Mouse (Mus musculus): ENCODE data around the gene Shisa6.

Shisa6 gene

DNA sequence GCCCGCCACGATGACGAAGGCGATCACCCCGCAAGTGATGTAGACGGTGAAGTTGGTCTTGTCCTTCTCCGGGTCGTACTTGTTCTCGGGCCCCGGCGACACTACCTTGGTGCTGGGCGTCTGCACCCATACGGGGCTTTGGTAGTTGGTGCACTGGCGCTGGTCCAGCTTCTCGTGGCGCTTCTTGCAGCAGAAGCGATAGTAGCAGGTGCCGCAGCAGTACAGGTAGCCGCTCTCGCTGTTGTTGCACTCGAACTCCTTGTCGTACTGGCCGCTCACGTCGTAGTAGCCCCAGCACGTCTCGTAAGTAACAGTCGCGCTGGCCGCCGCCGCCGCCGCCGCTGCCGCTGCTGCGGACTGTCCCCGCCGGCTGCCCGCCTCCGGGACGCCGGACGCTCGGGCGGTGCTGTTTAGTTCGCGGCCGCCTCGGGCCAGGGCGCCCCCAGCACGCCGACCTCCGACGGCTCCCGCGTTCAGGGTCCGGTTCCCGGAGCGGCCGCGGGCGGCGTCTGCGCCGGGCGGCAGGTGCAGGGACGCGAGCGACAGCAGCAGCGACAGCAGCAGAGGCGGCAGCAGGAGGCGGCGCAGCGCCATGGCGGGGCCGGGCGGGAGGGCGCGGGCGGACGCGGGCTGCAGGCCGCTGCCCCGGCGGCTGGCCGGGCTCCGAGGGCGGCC, at the start of gene Shisa6:
TSS of gene Shisa6 (minus strand) at position 594 of the 675 bp plus-strand sequence.
- peak; percentile 58 for DNase-seq (ENCODE audit: low read depth, low spot score)

DNA sequence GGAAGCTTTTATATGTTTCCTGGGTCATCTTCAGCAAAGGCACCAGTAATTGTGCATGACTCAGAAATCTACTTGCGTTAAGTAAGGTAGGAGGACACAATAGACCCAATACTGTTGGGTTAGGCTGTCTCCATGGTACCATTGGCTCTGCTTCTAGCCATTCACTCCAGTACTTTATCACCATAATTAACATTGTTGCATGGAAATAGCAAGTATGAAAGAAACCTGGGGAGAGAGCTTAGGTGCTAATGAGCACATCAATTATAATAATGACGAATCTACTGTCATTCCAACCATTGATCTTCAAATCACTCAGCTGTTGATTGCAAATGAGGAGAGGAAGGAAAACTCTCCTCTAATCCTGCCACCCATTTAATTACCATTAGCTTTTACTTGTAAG, 48.1 kb upstream of the Shisa6 start:
- DNase-seq (ENCODE audit: low read depth, low spot score): no peak

DNA sequence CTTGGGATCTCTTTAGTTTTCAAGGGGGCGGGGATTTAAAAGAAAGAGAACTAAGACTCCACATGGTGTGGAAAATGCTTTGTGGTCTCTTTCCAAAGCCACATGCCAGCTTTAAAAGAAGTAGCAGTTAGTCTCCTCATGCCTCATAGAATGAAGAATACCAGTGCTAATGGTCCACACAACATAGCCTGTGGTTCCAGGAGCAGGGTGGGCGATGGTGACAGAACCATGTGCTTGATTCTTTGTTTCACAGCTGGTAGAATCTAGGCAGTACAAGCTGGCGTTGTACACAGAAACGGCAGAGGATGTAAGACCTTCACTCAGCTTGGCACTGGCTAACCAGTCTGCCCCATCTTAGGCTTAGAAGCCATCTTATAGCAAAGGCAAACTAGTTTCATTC, 43.3 kb upstream of the Shisa6 start:
- no peak for DNase-seq (ENCODE audit: low read depth, low spot score)

DNA sequence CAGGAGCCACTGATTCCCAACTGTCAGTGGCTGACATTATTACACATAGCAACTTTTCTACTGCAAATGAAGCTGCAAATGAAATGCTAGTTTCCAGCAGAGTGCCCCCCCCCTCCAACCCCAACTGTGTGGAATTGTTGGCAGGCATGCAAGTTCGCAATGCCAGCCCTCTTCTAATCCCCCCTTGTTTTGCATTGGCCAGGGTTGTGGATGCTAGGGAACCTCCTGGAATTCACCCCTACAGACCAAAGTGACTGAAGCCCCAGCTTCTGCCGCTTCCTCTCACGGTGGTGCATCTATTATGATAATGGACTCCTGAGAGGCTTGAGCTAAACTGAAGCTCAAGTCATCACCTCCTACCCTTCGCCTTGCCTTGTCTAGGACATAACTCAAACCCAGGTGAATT, 42.6 kb upstream of the Shisa6 start:
- peak; percentile 19 for DNase-seq (ENCODE audit: low read depth, low spot score)

DNA sequence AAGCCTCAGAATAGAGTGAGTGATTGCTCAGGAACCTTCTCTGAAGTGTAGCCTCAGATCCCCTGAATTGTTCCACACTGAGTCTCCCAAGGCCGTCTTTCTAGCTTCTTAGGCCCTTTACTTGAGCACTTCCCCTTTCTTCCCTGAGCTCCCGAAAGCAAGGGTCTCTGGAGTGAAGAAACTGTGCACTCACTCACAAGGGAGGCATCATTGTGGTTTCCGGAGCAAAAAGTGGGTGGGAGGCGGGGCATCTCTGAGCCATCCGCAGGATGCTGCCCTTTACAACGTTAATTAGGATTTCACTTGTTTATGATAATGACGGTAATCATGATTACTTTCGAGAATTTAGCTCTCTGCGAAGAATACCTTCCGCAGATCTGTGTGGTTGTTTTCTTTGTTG, 41.6 kb upstream of the Shisa6 start:
- DNase-seq (ENCODE audit: low read depth, low spot score): no peak

DNA sequence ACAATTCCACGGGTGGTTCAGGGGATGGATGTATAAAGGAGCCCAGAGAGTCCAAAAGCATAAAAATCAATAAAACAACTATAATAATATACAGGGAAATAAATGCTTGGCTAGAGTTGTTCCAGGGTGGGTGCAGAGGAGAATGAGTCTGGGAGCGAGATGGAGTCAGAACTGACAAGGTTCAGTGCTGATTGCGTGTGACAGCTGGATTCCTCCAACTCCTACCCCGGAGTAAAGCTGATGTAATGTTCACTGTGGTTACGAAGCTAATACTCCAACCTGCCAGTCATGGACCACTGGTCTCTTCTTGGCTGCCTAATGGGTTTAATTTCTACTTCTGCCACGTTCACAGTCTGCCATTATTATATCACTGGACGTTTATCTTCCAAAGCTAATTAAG, 36.5 kb upstream of the Shisa6 start:
- DNase-seq (ENCODE audit: low read depth, low spot score): no peak

DNA sequence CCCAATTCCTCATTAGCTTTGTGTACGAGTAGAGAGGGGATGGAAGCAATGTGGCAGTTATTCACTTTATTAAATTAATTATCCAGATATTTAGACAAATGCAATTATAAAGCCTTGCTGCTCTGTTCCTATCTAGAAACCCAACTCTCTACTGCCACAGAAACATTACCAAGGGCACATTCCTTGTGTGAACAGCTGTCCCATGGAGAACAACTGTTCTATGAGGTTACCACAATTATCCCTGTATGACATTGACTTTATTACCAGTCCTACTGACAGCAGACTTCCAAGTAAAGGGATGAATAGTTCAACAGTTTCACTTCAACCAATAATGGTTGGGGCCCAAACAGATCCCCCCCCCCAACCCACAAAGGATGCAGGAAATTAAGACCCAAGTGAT, 12.1 kb upstream of the Shisa6 start:
- no peak for DNase-seq (ENCODE audit: low read depth, low spot score)

DNA sequence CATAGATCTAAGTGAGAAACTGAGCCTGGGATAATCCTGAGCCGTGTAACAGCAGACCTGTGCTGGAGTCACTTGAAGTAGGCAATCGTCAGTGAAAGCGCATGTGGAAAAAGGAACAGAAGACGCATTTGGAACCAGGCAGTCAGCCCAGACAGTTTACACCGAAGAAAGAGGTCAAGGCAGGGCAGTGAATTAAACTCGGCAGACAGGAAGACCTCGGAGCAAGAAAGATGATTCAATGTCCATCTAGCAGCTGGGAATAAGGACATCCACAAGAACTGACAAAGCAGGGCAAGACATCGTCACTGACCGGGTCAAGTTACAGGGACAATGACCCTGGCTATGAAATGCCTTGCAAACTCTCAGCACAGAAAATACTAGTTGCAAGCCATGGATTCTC, 10.1 kb upstream of the Shisa6 start:
- no peak for DNase-seq (ENCODE audit: low read depth, low spot score)

DNA sequence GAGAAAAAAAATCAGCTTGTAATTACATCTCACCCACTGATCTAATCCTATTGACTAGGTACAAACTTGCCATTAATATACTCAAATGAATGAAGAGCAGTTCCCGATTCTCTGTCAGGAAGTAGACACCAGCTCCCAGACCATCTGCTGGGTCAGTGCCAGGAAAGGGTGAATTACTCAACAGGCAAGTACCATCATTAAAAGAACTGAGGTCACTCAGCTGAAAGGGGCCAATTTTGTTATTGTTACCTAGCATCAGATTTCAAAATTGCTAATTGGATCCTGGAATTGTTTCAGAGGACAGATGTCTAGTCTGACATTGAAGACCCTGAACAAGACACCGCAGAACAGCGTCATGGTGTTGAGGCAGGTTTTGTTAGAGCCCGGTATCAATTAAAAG, 9.4 kb upstream of the Shisa6 start:
- no peak for DNase-seq (ENCODE audit: low read depth, low spot score)

DNA sequence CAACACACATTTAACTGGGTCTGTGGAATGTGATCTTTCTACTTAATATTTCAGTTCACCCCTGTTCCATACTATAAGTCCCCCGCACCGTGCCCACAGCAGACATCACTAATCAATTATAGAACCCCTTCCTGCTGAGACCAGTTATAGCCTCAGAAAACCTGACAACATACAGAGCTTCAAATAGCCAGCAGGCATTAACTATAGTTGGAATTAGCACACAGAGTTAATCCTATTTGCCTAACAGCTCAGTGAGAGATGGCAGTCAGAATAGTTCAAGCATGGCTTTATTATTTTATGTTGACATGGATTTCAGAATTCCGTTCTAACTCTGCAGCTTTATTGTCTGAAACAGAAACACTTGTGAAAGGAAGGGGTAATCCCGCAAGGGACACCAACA, 8.5 kb upstream of the Shisa6 start:
- no peak for DNase-seq (ENCODE audit: low read depth, low spot score)

DNA sequence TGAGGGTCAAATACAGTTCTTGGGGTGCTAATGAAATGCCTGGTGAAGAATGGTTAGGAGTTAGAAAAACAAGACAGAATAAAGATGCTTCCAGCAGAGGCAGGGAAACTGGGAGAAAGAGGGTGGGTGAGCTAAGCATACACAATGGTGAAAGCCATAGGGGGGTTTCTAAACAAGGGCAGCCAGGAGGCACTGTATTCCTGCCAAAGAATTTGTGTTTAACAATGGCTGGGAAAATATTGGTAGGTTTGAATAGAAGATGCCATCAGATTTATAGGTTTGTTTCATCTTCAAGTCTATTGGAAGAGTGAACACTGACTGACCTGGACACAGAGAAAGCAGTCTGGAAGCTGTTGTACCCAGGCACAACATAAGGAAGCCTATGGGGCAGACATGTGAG, 2.4 kb upstream of the Shisa6 start:
- DNase-seq (ENCODE audit: low read depth, low spot score): no peak

DNA sequence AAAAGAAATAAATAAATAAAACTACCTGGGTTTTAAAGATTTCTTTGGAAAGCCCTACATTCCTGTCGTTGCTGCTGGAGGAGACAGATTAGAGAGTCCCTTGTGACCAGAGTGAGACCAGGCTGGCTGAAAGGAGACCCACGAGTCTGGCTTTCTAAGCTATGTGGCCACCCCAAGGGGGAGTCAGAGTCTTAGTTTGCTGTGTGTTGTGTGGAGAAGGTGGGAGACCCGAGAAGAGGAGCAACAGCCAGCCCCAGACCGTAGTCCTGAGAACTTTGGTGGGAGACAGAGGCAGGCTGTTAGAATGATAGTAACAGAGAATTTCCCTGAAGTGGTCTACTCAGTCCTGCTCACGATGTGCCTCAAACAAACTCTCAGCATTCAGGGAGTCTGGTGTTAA, 1.6 kb upstream of the Shisa6 start:
- peak; percentile 35 for DNase-seq (ENCODE audit: low read depth, low spot score)

DNA sequence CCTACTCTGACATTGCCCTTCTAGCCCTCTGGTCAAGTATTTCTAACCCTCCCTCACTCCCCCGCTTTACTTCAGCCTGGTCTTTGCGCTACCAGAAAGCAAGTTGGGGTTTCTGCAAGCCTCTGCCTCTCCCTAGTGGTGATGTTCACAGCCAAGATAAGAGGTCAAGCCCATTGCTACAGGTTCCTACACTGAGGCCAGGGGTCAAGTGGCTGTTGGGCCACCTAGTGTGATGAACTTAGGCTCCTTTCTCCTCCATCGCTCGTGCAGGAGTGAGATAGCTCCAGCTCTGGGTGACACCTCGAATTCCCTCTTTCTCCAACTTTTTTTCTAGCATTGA, 1.2 kb upstream of the Shisa6 start:
- DNase-seq (ENCODE audit: low read depth, low spot score): peak; percentile 62

DNA sequence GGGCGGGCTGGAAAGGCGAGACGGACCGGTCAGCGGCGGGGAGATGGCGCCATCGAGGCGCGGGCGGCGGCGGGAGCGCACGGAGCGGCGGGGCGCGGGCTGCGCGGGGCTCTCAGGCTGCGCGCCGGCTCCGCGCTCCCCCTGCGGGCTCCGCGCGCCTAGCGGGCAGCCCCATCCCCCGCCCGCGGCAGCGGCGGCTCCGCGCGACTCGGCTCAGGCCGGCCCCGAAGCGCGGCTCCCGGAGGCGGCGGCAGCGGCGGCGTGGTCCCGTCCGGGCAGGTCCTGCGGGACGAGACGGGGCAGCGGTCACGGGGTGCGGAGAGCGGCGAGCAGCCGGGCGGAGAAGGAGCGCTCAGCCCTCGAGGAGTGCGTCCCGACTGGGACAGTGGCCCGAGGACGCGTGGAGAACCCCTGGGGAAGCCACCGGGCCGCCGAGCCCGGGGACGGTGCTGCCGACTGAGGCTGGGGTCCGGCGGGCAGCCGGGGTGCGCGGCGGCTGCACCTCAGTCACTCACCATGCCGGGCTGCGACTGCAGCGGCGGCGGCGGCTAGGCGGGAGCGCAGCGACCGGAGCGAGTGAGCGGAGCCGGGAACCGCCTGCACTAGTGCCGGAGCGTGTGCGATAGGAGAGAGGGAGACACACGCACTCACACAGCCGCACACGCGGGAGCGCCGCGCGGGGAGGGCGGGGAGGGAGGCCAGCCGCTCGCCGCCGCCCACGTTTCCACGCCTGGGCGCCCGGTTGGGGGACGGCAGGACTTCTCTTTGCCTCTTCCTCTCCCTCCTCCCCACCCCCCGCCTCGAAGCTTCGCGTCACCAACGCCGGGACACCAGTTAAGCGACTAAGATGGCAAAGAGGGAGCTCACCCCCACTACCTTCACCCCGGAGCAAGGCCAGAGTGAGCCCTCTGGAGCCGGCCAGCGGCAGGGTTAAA, 549 bp upstream of the Shisa6 start:
- DNase-seq (ENCODE audit: low read depth, low spot score): peak; percentile 67

DNA sequence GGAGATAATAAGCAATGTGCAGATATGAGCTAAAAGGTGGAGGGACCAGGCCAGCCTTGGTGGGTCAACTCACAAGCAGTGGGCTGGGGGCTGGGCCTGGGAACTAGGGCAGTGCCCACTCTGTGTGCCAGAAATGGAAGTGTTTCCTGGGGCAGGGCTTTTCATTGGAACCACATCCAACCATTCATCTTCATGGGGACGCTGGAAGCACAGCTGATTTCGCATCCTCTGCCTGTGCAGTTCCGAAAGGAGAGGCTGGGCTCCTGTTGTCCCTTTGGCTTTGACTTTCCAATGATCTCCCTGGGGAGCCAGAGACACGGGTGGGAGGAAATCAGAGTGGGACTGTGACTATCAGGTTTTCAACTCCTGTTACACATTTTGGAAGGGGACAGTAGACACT, 1.5 kb downstream of the Shisa6 start:
- DNase-seq (ENCODE audit: low read depth, low spot score): no peak

DNA sequence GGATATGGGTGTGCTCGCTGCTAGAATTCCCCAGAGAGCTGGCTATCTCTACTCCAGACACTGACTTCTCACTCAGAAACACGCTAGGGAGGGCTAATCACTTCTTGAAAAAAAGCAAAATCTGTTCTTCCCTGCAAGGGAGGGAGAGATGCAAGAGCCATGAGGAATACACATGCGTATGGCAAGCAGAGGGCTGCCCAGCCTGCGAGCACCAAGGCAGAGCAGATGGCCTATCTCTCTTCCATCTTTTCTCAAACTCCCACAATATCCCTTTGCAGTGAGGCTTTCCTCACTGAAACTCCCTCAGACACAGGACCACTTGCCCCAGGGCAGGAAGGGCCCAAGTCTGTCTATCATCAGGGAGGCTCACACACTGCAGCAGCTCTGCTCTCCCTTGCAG, 3.4 kb downstream of the Shisa6 start:
- no peak for DNase-seq (ENCODE audit: low read depth, low spot score)

DNA sequence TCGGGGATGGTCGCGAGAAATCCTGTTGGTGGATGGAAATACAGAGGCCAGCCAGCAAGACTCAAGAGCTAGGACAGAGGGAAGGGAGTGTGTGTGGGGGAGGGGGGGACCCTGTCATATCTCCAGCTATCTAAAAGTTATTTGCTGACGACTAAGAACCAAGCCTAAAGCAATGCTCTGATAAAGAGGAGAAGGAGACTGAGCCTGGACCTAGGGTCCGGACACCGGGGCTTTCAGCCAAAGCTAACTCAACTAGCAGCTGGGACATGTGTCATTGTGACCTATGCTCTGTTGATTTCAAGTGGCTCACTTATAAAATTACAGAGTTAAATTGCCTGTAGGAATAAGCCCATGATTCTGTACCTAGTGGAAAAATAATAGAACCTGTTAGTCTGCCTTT, 6.4 kb downstream of the Shisa6 start:
- no peak for DNase-seq (ENCODE audit: low read depth, low spot score)

DNA sequence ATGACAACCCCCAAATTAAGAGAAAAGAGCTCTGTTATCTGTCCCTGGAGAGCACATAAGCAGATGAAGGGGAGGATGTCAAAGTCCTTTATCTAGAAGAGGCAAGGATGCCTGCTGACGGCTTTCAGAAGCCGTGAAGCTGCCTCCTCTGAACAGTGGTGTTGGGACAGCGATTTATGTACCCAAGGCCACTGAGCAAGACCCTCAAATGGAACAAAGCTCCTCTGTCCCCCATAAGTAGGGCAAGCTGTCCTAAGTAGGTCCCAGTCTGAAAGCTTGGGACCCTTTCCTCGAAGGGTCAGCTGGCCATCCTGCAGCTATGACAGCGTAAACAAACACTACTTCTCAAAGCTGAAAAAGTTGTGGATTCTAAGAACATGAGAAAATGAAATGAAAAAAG, 11.4 kb downstream of the Shisa6 start:
- DNase-seq (ENCODE audit: low read depth, low spot score): no peak

DNA sequence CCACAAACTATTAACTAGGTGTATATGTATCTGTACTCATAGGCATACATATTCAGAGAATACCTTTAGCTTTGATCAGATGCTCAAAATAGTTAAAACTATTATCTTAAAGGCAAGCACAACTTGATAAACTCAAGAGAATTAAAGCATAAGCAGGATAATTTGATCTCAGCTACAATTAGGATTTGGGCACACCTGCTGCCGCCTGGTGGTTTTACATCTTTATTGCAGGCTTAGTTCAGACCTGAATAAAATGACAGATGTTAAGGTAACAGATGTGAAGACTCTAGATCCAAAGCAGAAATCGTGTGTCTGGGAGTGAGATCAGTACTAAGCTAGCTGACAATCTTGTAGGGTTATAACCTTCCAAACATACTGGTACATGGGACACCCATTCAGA, 24.8 kb downstream of the Shisa6 start:
- DNase-seq (ENCODE audit: low read depth, low spot score): peak; percentile 49

DNA sequence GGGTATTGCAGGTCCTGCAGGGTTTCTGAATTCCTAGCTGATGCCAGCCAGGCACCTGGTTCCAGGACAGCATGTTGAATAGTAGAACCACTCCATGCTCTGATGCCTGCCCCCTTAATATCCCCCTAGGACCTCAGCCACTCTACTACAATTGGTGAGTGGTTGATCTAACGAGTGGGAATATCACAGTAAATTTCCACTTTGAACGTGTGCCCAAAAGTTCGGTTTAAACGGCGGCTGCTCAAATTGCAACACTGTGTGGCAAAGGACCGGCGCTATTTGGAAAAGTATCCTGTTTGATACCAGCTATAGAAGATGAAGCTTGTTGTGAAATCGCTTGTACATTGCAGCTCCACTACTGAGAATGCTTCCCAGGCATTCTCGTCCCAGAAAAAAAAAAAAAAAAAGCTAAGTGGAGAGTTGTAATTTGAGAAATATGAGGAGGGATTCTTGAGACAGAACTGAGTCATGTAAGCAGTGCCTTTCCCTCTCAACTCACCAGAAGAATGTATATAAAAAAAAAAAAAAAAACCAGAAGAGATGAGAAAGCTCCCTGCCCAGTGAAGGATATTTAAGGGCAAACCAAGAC, 26.8 kb downstream of the Shisa6 start:
- DNase-seq (ENCODE audit: low read depth, low spot score): no peak

DNA sequence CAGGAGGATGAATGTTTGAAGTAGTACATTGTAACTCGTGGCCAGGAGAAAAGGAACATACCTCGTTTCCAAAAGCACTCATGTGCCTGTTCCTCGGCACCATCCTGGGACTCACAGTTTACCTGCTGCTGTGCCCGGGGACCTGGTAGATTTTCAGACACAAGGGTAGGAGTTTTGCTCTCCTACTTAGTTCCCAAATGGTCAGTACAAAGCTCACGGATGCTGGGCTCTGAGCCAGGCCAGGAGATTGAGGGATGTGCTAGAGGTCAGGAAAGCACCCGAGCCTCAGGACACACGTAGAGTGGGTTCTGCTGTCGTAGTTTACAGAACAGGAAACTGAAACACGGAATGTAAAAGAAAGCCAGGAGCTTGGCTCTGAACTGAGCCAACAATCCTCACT, 29.5 kb downstream of the Shisa6 start:
- no peak for DNase-seq (ENCODE audit: low read depth, low spot score)

DNA sequence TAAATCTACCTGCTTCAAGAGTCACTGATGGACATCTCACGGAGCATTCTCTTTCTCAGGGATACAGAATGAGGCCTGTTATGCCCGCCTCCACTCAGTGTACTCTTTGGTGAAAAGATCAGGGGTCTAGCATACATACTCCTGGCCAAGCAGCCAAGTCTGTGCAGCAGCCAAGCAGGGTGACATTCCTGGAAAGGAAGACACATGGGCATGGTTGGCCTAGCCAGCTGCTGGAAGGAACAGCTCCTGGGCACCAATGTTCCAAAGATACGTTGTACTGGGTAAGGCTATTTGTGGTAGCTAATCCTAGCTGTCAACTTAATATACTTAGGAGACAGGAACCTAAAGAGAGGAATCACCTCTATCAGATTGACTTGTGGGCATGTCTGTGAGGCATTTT, 31.4 kb downstream of the Shisa6 start:
- no peak for DNase-seq (ENCODE audit: low read depth, low spot score)

DNA sequence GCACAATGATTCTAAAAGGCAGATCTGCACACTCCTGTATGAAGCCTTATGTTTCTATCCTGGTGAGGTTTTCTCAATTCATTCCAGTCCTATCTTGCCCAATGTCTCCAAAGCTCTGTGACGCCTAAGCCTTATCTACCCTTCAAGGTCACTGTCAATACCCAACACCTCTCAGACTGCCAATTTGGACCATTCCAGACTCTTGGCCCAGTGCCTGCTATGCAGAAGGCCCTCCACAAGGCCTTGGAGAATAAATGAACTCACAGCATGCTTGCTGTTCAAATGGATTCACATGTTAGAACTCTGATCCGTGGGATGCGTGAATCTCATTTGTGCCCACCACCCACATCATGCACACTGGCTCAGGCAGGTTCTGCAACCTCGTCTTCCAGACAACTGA, 38.0 kb downstream of the Shisa6 start:
- no peak for DNase-seq (ENCODE audit: low read depth, low spot score)
